Mouse (Mus musculus) myocyte (in vitro differentiated cells): ENCODE data around the gene Lgals2. TPM values are rescaled to one million over a fixed set of nuclear protein-coding genes. Genes with fewer than 3 reads are reported as not detected.

Experiments
- H3K27me3 ChIP-seq: one replicate; pipeline ENCODE4 v1.6.1; 2011; ENCODE audit not compliant: control insufficient read depth, insufficient read depth, insufficient read length
- H3K36me3 ChIP-seq: one replicate; pipeline ENCODE4 v1.6.1; 2011; ENCODE audit not compliant: control insufficient read depth, insufficient read depth
- H3K4me2 ChIP-seq: one replicate; pipeline ENCODE4 v1.6.1; 2011; ENCODE audit warnings: low read depth, control low read depth
- H3K4me3 ChIP-seq: one replicate; pipeline ENCODE4 v1.5.1; 2011; ENCODE audit warnings: mild to moderate bottlenecking, control low read depth, moderate library complexity
- H3K79me2 ChIP-seq: one replicate; pipeline ENCODE4 v1.6.1; 2011; ENCODE audit not compliant: control insufficient read depth, insufficient read depth
- H3ac ChIP-seq: one replicate; pipeline ENCODE4 v1.6.1; 2011; ENCODE audit not compliant: control insufficient read depth, insufficient read length
- CEBPB ChIP-seq: IDR thresholded peaks from 2 replicates; pipeline ENCODE4 v1.6.1; 2011; ENCODE audit warnings: mild to moderate bottlenecking, moderate library complexity; ENCODE audit not compliant: poor library complexity, insufficient read depth, severe bottlenecking
- E2F4 ChIP-seq: IDR thresholded peaks from one replicate; pipeline ENCODE4 v1.6.1; 2011; ENCODE audit warnings: mild to moderate bottlenecking, control low read depth, moderate library complexity; ENCODE audit not compliant: insufficient read depth
- MAX ChIP-seq: IDR thresholded peaks from one replicate; pipeline ENCODE4 v1.6.1; 2011; ENCODE audit warnings: low read depth, mild to moderate bottlenecking, control low read depth
- MYOD1 ChIP-seq, 3 experiments: IDR thresholded peaks; one replicate each; pipeline ENCODE4 v1.6.1; 2011; ENCODE audit warnings: control low read depth in 2 of 3, low read depth in 2 of 3, mild to moderate bottlenecking in 2 of 3, moderate library complexity in 1 of 3; ENCODE audit not compliant: insufficient read length in 2 of 3, control insufficient read depth in 1 of 3
- MYOG ChIP-seq, 3 experiments: IDR thresholded peaks; one replicate each; pipeline ENCODE4 v1.6.1; 2011; ENCODE audit warnings: control low read depth in 2 of 3, low read depth in 2 of 3, mild to moderate bottlenecking in 2 of 3; ENCODE audit not compliant: insufficient read length in 2 of 3, control insufficient read depth in 1 of 3, insufficient read depth in 1 of 3
- POLR2A ChIP-seq: IDR thresholded peaks from one replicate; pipeline ENCODE4 v1.6.1; 2011; ENCODE audit warnings: low read depth, mild to moderate bottlenecking, control low read depth, moderate library complexity; ENCODE audit not compliant: insufficient read length
- POLR2AphosphoS2 ChIP-seq: IDR thresholded peaks from one replicate; pipeline ENCODE4 v1.6.1; 2011; ENCODE audit warnings: low read depth, control low read depth; ENCODE audit not compliant: insufficient read length
- REST ChIP-seq: IDR thresholded peaks from one replicate; pipeline ENCODE4 v1.6.1; 2011; ENCODE audit warnings: mild to moderate bottlenecking, control low read depth, moderate library complexity; ENCODE audit not compliant: insufficient read depth, insufficient read length
- SRF ChIP-seq: IDR thresholded peaks from one replicate; pipeline ENCODE4 v1.6.1; 2011; ENCODE audit warnings: low read depth; ENCODE audit not compliant: control insufficient read depth, insufficient read length
- TCF12 ChIP-seq: IDR thresholded peaks from one replicate; pipeline ENCODE4 v1.6.1; 2011; ENCODE audit warnings: mild to moderate bottlenecking, control low read depth; ENCODE audit not compliant: poor library complexity, insufficient read depth, severe bottlenecking
- TCF3 ChIP-seq: IDR thresholded peaks from one replicate; pipeline ENCODE4 v1.6.1; 2011; ENCODE audit warnings: low read depth, control low read depth; ENCODE audit not compliant: insufficient read length
- USF1 ChIP-seq: IDR thresholded peaks from one replicate; pipeline ENCODE4 v1.6.1; 2011; ENCODE audit warnings: low read depth, mild to moderate bottlenecking, control low read depth, moderate library complexity
- polyA plus RNA-seq: library from polyadenylated mRNA; unstranded; fragments of >200 nt; fragmentation: generic; extraction: Trizol; gene quantifications from one replicate; pipeline ENCODE4 v1.2.1, GENCODE M21; 2012; ENCODE audit warnings: missing spikeins

The Lgals2 gene
- polyA plus RNA-seq, 1 experiment: 2.2 TPM

- H3ac ChIP-seq: no peak overlapping the region
- no peaks in the 10 kb centered on the region for H3K27me3 ChIP-seq
- H3K36me3 ChIP-seq: no peaks in the 10 kb centered on the region
- H3K4me3 ChIP-seq: no peak overlapping the region
- no peak overlapping the region for H3K4me2 ChIP-seq
- TF ChIP-seq POLR2AphosphoS2 (no peak), SRF (no peak)
- H3K79me2 ChIP-seq: no peaks in the 10 kb centered on the region
Measured at GRCm38 (mm10) chr15:78872021-78872608, 16.8 kb upstream of the Lgals2 start.

- Histone ChIP-seq H3ac (no peak overlapping the region), H3K4me2 (no peak overlapping the region)
- TF ChIP-seq E2F4 (no peak), MYOD1 (IDR thresholded peaks at IDR 0.05; ENCODE audit: control insufficient read depth in 1 of 3, insufficient read length in 2 of 3, low read depth in 2 of 3) (no peak), USF1 (no peak), POLR2AphosphoS2 (no peak), MAX (peak; percentile 46)
Measured at GRCm38 (mm10) chr15:78869775-78870174, 14.4 kb upstream of the Lgals2 start.

GRCm38 (mm10) chr15:78868826-78869233 is 13.5 kb upstream of the Lgals2 start:
- H3K36me3 ChIP-seq: no peaks in the 10 kb centered on the region
- TF ChIP-seq SRF: no peak
- TF ChIP-seq USF1: no peak
- TF ChIP-seq REST: no peak
- TF ChIP-seq CEBPB: no peak
- no peak for TF ChIP-seq E2F4
- TF ChIP-seq POLR2AphosphoS2: no peak
- no peak for TF ChIP-seq MAX
- no peak for TF ChIP-seq POLR2A
- TF ChIP-seq MYOG (IDR thresholded peaks at IDR 0.05; ENCODE audit: control insufficient read depth in 1 of 3, insufficient read depth in 1 of 3, insufficient read length in 2 of 3, low read depth in 2 of 3): peak; percentile 35 to 83 (median 52)
- TF ChIP-seq TCF12: peak; percentile 34
- peak; percentile 9 to 74 (median 56) for TF ChIP-seq MYOD1 (IDR thresholded peaks at IDR 0.05; ENCODE audit: control insufficient read depth in 1 of 3, insufficient read length in 2 of 3, low read depth in 2 of 3)
- peak; percentile 1 for TF ChIP-seq TCF3
- no peaks in the 10 kb centered on the region for H3K79me2 ChIP-seq
- no peak overlapping the region for H3K4me3 ChIP-seq
- no peak overlapping the region for H3ac ChIP-seq
- H3K27me3 ChIP-seq: no peaks in the 10 kb centered on the region
- H3K4me2 ChIP-seq: peak overlapping the region; percentile 39

More at GRCm38 (mm10) chr15:78869775-78870174, 14.4 kb upstream of the Lgals2 start:
- Histone ChIP-seq H3K79me2 (no peaks in the 10 kb centered on the region), H3K4me3 (no peak overlapping the region), H3K27me3 (no peaks in the 10 kb centered on the region), H3K36me3 (no peaks in the 10 kb centered on the region)

GRCm38 (mm10) chr15:78868398-78868797 is 13.1 kb upstream of the Lgals2 start:
- Histone ChIP-seq H3K79me2 (no peaks in the 10 kb centered on the region), H3K27me3 (no peaks in the 10 kb centered on the region), H3K4me2 (peak overlapping the region; percentile 39), H3K4me3 (no peak overlapping the region), H3K36me3 (no peaks in the 10 kb centered on the region), H3ac (no peak overlapping the region)
- TF ChIP-seq MYOG (IDR thresholded peaks at IDR 0.05; ENCODE audit: control insufficient read depth in 1 of 3, insufficient read depth in 1 of 3, insufficient read length in 2 of 3, low read depth in 2 of 3): no peak
- no peak for TF ChIP-seq REST
- TF ChIP-seq POLR2AphosphoS2: no peak
- no peak for TF ChIP-seq USF1
- TF ChIP-seq TCF3: no peak
- TF ChIP-seq POLR2A: no peak
- no peak for TF ChIP-seq SRF
- no peak for TF ChIP-seq MYOD1 (IDR thresholded peaks at IDR 0.05; ENCODE audit: control insufficient read depth in 1 of 3, insufficient read length in 2 of 3, low read depth in 2 of 3)
- TF ChIP-seq TCF12: no peak
- TF ChIP-seq MAX: no peak
- no peak for TF ChIP-seq CEBPB
- no peak for TF ChIP-seq E2F4

GRCm38 (mm10) chr15:78863852-78864253 is 8.5 kb upstream of the Lgals2 start:
- TF ChIP-seq TCF3: no peak
- TF ChIP-seq REST: no peak
- no peak for TF ChIP-seq MYOD1 (IDR thresholded peaks at IDR 0.05; ENCODE audit: control insufficient read depth in 1 of 3, insufficient read length in 2 of 3, low read depth in 2 of 3)
- TF ChIP-seq TCF12: no peak
- no peak for TF ChIP-seq MYOG (IDR thresholded peaks at IDR 0.05; ENCODE audit: control insufficient read depth in 1 of 3, insufficient read depth in 1 of 3, insufficient read length in 2 of 3, low read depth in 2 of 3)
- TF ChIP-seq POLR2A: no peak
- TF ChIP-seq MAX: no peak
- no peak for TF ChIP-seq USF1
- no peak for TF ChIP-seq CEBPB
- no peak for TF ChIP-seq E2F4
- no peak for TF ChIP-seq POLR2AphosphoS2
- no peak for TF ChIP-seq SRF
- H3K27me3 ChIP-seq: no peaks in the 10 kb centered on the region

More at GRCm38 (mm10) chr15:78863852-78864253, 8.5 kb upstream of the Lgals2 start:
- H3K4me3 ChIP-seq: no peak overlapping the region
- no peak overlapping the region for H3K4me2 ChIP-seq
- no peaks in the 10 kb centered on the region for H3K79me2 ChIP-seq
- no peak overlapping the region for H3ac ChIP-seq
- H3K36me3 ChIP-seq: no peaks in the 10 kb centered on the region
